Mouse (Mus musculus) limb, embryonic 14.5 days (tissue): ENCODE data around the gene Kbtbd13. TPM values are rescaled to one million over a fixed set of nuclear protein-coding genes. Genes with fewer than 3 reads are reported as not detected.

ENCODE experiments used
- ATAC-seq: fragments of 200-750 bp; cut with Nextera tagmentation; 2 replicates; pipeline ENCODE4 v1.8.0; 2017; ENCODE audit warnings: low read depth, moderate number of reproducible peaks, moderate TSS enrichment; ENCODE audit not compliant: low FRiP score
- DNase-seq: peaks from one replicate; pipeline ENCODE4 v3.0.0-alpha.2; 2015; ENCODE audit warnings: low spot score
- H3K27ac ChIP-seq: fragments of 300-500 bp; sonication (generic); replicated peaks from 2 replicates; pipeline ENCODE4 v1.5.1; 2014; ENCODE audit warnings: low read depth, mild to moderate bottlenecking, low read length, moderate library complexity, mixed read lengths
- H3K27me3 ChIP-seq: fragments of 300-500 bp; sonication (generic); 2 replicates; pipeline ENCODE4 v1.6.1; 2014; ENCODE audit warnings: low read length, mixed read lengths; ENCODE audit not compliant: control insufficient read depth, insufficient read depth
- H3K36me3 ChIP-seq: fragments of 300-500 bp; sonication (generic); 2 replicates; pipeline ENCODE4 v1.6.1; 2014; ENCODE audit warnings: mild to moderate bottlenecking, low read length, moderate library complexity, mixed read lengths; ENCODE audit not compliant: control insufficient read depth, insufficient read depth
- H3K4me1 ChIP-seq: fragments of 300-500 bp; sonication (generic); 2 replicates; pipeline ENCODE4 v1.6.1; 2014; ENCODE audit warnings: antibody characterized with exemption, low read length, mixed read lengths; ENCODE audit not compliant: control insufficient read depth, insufficient read depth
- H3K4me2 ChIP-seq: fragments of 300-500 bp; sonication (generic); replicated peaks from 2 replicates; pipeline ENCODE4 v1.6.1; 2014; ENCODE audit warnings: low read depth, mild to moderate bottlenecking, low read length, moderate library complexity; ENCODE audit not compliant: severe bottlenecking
- H3K4me3 ChIP-seq: fragments of 300-500 bp; sonication (generic); replicated peaks from 2 replicates; pipeline ENCODE4 v1.5.1; 2014; ENCODE audit warnings: low read length
- H3K9ac ChIP-seq: fragments of 300-500 bp; sonication (generic); 2 replicates; pipeline ENCODE4 v1.6.1; 2014; ENCODE audit warnings: mild to moderate bottlenecking, low read depth, low read length, moderate library complexity; ENCODE audit not compliant: severe bottlenecking
- H3K9me3 ChIP-seq: fragments of 300-500 bp; sonication (generic); 2 replicates; pipeline ENCODE4 v1.6.1; 2016; ENCODE audit warnings: low read length; ENCODE audit not compliant: control insufficient read depth
- POLR2A ChIP-seq: fragments of 200-500 bp; IDR thresholded peaks from 2 replicates; pipeline ENCODE4 v1.8.0; 2012; ENCODE audit warnings: inconsistent platforms, mild to moderate bottlenecking, moderate library complexity, borderline replicate concordance; ENCODE audit not compliant: insufficient read depth, insufficient read length; ENCODE audit errors: extremely low read depth
- WGBS: fragments of 180-500 bp; shearing (Covaris S2); extraction: QIAGEN DNeasy Blood & Tissue Kit; methylation state at CpG from one replicate; pipeline ENCODE4 v1.1.7; 2014; 5-methylcytosine and 5-hydroxymethylcytosine counted together
- polyA plus RNA-seq, 2 experiments: library from polyadenylated mRNA; depleted of rRNA in 1 of 2; stranded (reverse) in 1 of 2; unstranded in 1 of 2; fragments of >200 nt; fragmentation: Nextera tagmentation in 1 of 2; extraction: Ambion mirVana in 1 of 2; gene quantifications; 2 replicates each; pipeline versions ENCODE4 v1.2.1 to v1.2.3; 2012 to 2014

Kbtbd13 gene
- polyA plus RNA-seq, 2 experiments, result 1.3 TPM

GRCm38 (mm10) chr9:65399934-65400333 is 8.5 kb upstream of the Kbtbd13 start:
- DNase-seq (no peak), ATAC-seq (no peak)
- H3K27me3 ChIP-seq, result no peaks in the 10 kb centered on the region
- 0 out of 2 replicates have a peak, but pooled peaks cover 2% of the 10 kb centered on the region for H3K4me1 ChIP-seq
- H3K4me2 ChIP-seq, result no peak overlapping the region
- no peak overlapping the region for H3K27ac ChIP-seq
- H3K4me3 ChIP-seq, result no peak overlapping the region
- H3K36me3 ChIP-seq, result no peaks in the 10 kb centered on the region
- no peak overlapping the region for H3K9ac ChIP-seq
- WGBS, result 88% methylated on average over 6 of the region's 6 CpGs
- no peak for TF ChIP-seq POLR2A
- H3K9me3 ChIP-seq, result no peaks in the 10 kb centered on the region

GRCm38 (mm10) chr9:65398279-65398678 is 6.8 kb upstream of the Kbtbd13 start, which contains the start of gene Rasl12:
TSS of gene Rasl12 (plus strand) at chr9:65398506.
- Histone ChIP-seq H3K27ac (no peak within 1 kb of the TSS), H3K9ac (peak within 1 kb of the TSS; percentile 61), H3K4me3 (peak within 1 kb of the TSS; percentile 57), H3K4me1 (0 out of 2 replicates have a peak, but pooled peaks cover 2% of the 10 kb centered on the region), H3K36me3 (no peaks in the 10 kb centered on the region), H3K9me3 (no peaks in the 10 kb centered on the region), H3K27me3 (no peaks in the 10 kb centered on the region), H3K4me2 (peak within 1 kb of the TSS; percentile 76)
- DNase-seq, result peak; percentile 80
- TF ChIP-seq POLR2A, result peak; percentile 55; the same call in 1 of the 2 replicates
- ATAC-seq, result peak; percentile 90
- 0% methylated on average over 24 of the region's 24 CpGs for WGBS

- no peak overlapping the region for H3K9ac ChIP-seq
- DNase-seq (no peak), ATAC-seq (no peak)
- 64% methylated on average over 2 of the region's 2 CpGs for WGBS
- H3K4me2 ChIP-seq, result no peak overlapping the region
- 0 out of 2 replicates have a peak, but pooled peaks cover 2% of the 10 kb centered on the region for H3K4me1 ChIP-seq
- H3K27me3 ChIP-seq, result peaks cover 29% of the 10 kb centered on the region
- H3K27ac ChIP-seq, result no peak overlapping the region
- H3K4me3 ChIP-seq, result no peak overlapping the region
- no peaks in the 10 kb centered on the region for H3K36me3 ChIP-seq
- no peak for TF ChIP-seq POLR2A
- no peaks in the 10 kb centered on the region for H3K9me3 ChIP-seq
Observed at GRCm38 (mm10) chr9:65394360-65394759, 2.9 kb upstream of the Kbtbd13 start.

GRCm38 (mm10) chr9:65393606-65394005 is 2.2 kb upstream of the Kbtbd13 start:
- H3K4me3 ChIP-seq, result no peak overlapping the region
- TF ChIP-seq POLR2A, result no peak
- no peak overlapping the region for H3K27ac ChIP-seq
- no peak for ATAC-seq
- H3K9ac ChIP-seq, result no peak overlapping the region
- H3K27me3 ChIP-seq, result peaks cover 29% of the 10 kb centered on the region
- H3K9me3 ChIP-seq, result no peaks in the 10 kb centered on the region
- no peak overlapping the region for H3K4me2 ChIP-seq
- no peak for DNase-seq
- no peaks in the 10 kb centered on the region for H3K4me1 ChIP-seq
- no peaks in the 10 kb centered on the region for H3K36me3 ChIP-seq
- WGBS, result 55% methylated on average over 2 of the region's 2 CpGs

GRCm38 (mm10) chr9:65392638-65393364 is 1.3 kb upstream of the Kbtbd13 start:
- Histone ChIP-seq H3K36me3 (no peaks in the 10 kb centered on the region), H3K9ac (no peak overlapping the region), H3K9me3 (no peaks in the 10 kb centered on the region), H3K27me3 (peaks cover 29% of the 10 kb centered on the region), H3K4me3 (no peak overlapping the region), H3K4me2 (no peak overlapping the region), H3K4me1 (no peaks in the 10 kb centered on the region), H3K27ac (no peak overlapping the region)
- 26% methylated on average over 6 of the region's 6 CpGs for WGBS
- DNase-seq, result peak; percentile 61
- ATAC-seq, result 0 out of 2 replicates have a peak, but pooled peaks have one; percentile 20
- no peak for TF ChIP-seq POLR2A
